Comparison of ENCODE assay signal across 14 mouse cellular contexts in genomic region chr1:71897464-71898051, GRCm38 (mm10).
DNase-seq lines count a peak whose midpoint lies in the region; ATAC-seq and TF ChIP-seq lines count a peak whose summit lies in the region.
"Had no signal": no experiment of that assay in that cellular context is flagged by ENCODE, and none has a peak within 500 bp of the region (broad histone marks: within the 10 kb centered on the region; RNA-seq: fewer than 3 reads in every experiment).

No protein-coding gene starts in this region.

- H3K4me3 ChIP-seq in hindbrain, embryonic 15.5 days = no peak overlapping the region
- no peak overlapping the region for H3K4me3 ChIP-seq in hindbrain, embryonic 12.5 days
- no peak overlapping the region for H3K4me3 ChIP-seq in kidney, adult 2 months (ENCODE audit: insufficient read depth, low read depth, low read length)
- H3K4me3 ChIP-seq in thymus, adult 2 months (ENCODE audit: control insufficient read depth, insufficient read depth, low read length) = no peak overlapping the region

- ATAC-seq in hindbrain, embryonic 15.5 days (ENCODE audit: low FRiP score, low read depth) = 0 out of 2 replicates have a peak, but pooled peaks have one; percentile 23
- no peak for ATAC-seq in hindbrain, embryonic 12.5 days (ENCODE audit: low FRiP score)

- no peaks in the 10 kb centered on the region for H3K9me3 ChIP-seq in hindbrain, embryonic 15.5 days
- H3K9me3 ChIP-seq in hindbrain, embryonic 12.5 days (replicated peaks) = no peaks in the 10 kb centered on the region
- H3K9me3 ChIP-seq: G1E had no signal

- 63% methylated on average over 8 of the region's 8 CpGs for WGBS in hindbrain, embryonic 15.5 days
- 87% methylated on average over 8 of the region's 8 CpGs for WGBS in hindbrain, embryonic 12.5 days
- 67% methylated on average over 8 of the region's 8 CpGs for WGBS in kidney, adult 2 months
- WGBS in thymus, adult 2 months = 56% methylated on average over 8 of the region's 8 CpGs

- TF ChIP-seq CTCF in kidney, adult 2 months (conservative IDR thresholded peaks at IDR 0.05; ENCODE audit: insufficient read depth, insufficient read length, low read depth, low read length) = no peak
- no peak for TF ChIP-seq CTCF in thymus, adult 2 months (IDR thresholded peaks at IDR 0.05; ENCODE audit: borderline replicate concordance, control insufficient read depth, extremely low read depth, insufficient read depth, low read length, poor library complexity)

- peaks cover 18% of the 10 kb centered on the region for H3K4me1 ChIP-seq in hindbrain, embryonic 15.5 days (replicated peaks)
- no peaks in the 10 kb centered on the region for H3K4me1 ChIP-seq in hindbrain, embryonic 12.5 days
- H3K4me1 ChIP-seq in kidney, adult 2 months (ENCODE audit: control insufficient read depth, insufficient read depth, low read length) = no peaks in the 10 kb centered on the region
- H3K4me1 ChIP-seq in thymus, adult 2 months (replicated peaks; ENCODE audit: control insufficient read depth, insufficient read depth, low read length) = no peaks in the 10 kb centered on the region

- H3K36me3 ChIP-seq in hindbrain, embryonic 15.5 days = no peaks in the 10 kb centered on the region
- no peaks in the 10 kb centered on the region for H3K36me3 ChIP-seq in hindbrain, embryonic 12.5 days
- H3K36me3 ChIP-seq in kidney, adult 2 months (ENCODE audit: control insufficient read depth, insufficient read depth, low read length) = no peaks in the 10 kb centered on the region
- no peaks in the 10 kb centered on the region for H3K36me3 ChIP-seq in thymus, adult 2 months (ENCODE audit: control insufficient read depth, insufficient read depth, low read length)
- H3K36me3 ChIP-seq: G1E had no signal

- TF ChIP-seq POLR2A in kidney, adult 2 months (IDR thresholded peaks at IDR 0.05; ENCODE audit: low read depth, low read length) = no peak
- no peak for TF ChIP-seq POLR2A in thymus, adult 2 months (IDR thresholded peaks at IDR 0.05; ENCODE audit: control insufficient read depth, extremely low read depth, insufficient read depth, low read length, poor library complexity)

- no peak overlapping the region for H3K4me2 ChIP-seq in hindbrain, embryonic 15.5 days
- no peak overlapping the region for H3K4me2 ChIP-seq in hindbrain, embryonic 12.5 days (replicated peaks)

- no peaks in the 10 kb centered on the region for H3K27me3 ChIP-seq in hindbrain, embryonic 15.5 days
- no peaks in the 10 kb centered on the region for H3K27me3 ChIP-seq in hindbrain, embryonic 12.5 days
- H3K27me3 ChIP-seq in kidney, adult 2 months (replicated peaks; ENCODE audit: control insufficient read depth, insufficient read depth, low read length) = no peaks in the 10 kb centered on the region
- H3K27me3 ChIP-seq in thymus, adult 2 months (ENCODE audit: control insufficient read depth, insufficient read depth, low read length) = no peaks in the 10 kb centered on the region

- H3K27ac ChIP-seq in hindbrain, embryonic 15.5 days (replicated peaks) = peak overlapping the region; percentile 22; the same call in 1 of the 2 replicates
- no peak overlapping the region for H3K27ac ChIP-seq in hindbrain, embryonic 12.5 days
- no peak overlapping the region for H3K27ac ChIP-seq in kidney, adult 2 months (ENCODE audit: insufficient read depth, low read depth, low read length)
- no peak overlapping the region for H3K27ac ChIP-seq in thymus, adult 2 months (ENCODE audit: control insufficient read depth, insufficient read depth, low read length)

- peak; percentile 44 to 55 for DNase-seq in cerebellum, postnatal 10 days
- no peak for DNase-seq in cerebellum, postnatal 4 days (ENCODE audit: low spot score in 2 of 2)
- peak; percentile 27 for DNase-seq in urinary bladder, postnatal 14 days (ENCODE audit: low spot score)
- DNase-seq in urinary bladder, adult 18-20 months (ENCODE audit: low spot score in 2 of 2) = no peak
- no peak for DNase-seq in kidney, adult 2 months
- DNase-seq in thymus, adult 2 months = no peak
- DNase-seq: adrenal gland, adult 2 months; cerebellum, adult 8-10 months; gastrocnemius, postnatal 36 days; kidney, adult 11 months; thymus, postnatal 14 days had no signal

- no peak overlapping the region for H3K9ac ChIP-seq in hindbrain, embryonic 15.5 days
- no peak overlapping the region for H3K9ac ChIP-seq in hindbrain, embryonic 12.5 days

Comparison
In these comparisons a context has a peak if more than half of its experiments do, and no peak if none do; other contexts are left out.
1. DNase-seq: peak in cerebellum, postnatal 10 days (2 of 2) and urinary bladder, postnatal 14 days (single experiment); none in cerebellum, postnatal 4 days (0 of 2), urinary bladder, adult 18-20 months (0 of 2), kidney, adult 2 months (single experiment) and thymus, adult 2 months (single experiment).